Mouse (Mus musculus) leukemia stem cell, adult 10-12 weeks (primary cell): ENCODE data around the gene Wdr44. TPM values are rescaled to one million over a fixed set of nuclear protein-coding genes. Genes with fewer than 3 reads are reported as not detected.

ENCODE experiments used
- polyA plus RNA-seq: library from polyadenylated mRNA; stranded (reverse); fragments of >175 nt; gene quantifications from 2 replicates; pipeline ENCODE4 v1.2.3, GENCODE M21; 2012; ENCODE audit warnings: low replicate concordance

The Wdr44 gene
- 11.9 and 25.6 TPM in 2 replicates for polyA plus RNA-seq

DNA sequence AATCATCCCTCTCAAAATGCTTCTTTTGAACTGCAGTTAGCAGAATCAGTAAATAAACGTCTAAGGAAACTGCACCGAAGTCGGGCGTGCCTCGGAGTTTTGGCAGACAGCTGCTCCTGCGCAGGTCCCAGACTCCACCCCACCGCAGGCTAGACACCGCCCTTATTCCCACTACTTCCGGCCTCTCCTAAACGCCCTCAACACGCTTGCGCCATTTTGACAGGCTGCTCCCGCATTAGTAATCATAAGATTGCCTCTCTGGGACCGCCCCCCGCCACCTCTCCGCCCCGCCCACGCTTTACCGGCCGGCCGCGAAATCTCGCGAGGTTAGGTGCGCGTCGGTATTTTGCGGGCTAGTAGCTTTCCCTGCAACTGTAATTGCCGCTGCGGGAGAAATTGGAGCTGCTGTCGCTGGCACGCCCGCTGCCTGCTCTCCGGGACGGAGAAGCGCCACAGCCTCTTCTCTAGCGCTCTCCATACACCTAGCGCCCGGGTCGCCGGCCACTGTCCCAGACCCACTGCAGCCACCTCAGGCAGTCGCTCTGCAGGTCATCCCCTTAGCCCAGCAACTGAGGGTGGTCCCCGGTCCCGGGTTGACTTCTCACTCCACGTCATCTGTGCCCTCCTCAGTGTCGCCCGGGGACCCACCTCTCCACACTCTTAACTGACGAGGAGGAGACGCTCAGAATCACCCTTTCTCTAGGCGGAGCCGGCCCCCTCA, at the start of gene Wdr44:
Wdr44 (plus strand) TSS at position 330 of the 721 bp plus-strand sequence.

Other genes starting within 250 kb of the Wdr44 start
- not detected in 2 replicates for gene Gm4907, start 189.5 kb downstream of the Wdr44 start, polyA plus RNA-seq